Mouse (Mus musculus) cerebellum, adult 2 months (tissue): Measurements from ENCODE around the gene Ppm1n. TPM values are rescaled to one million over a fixed set of nuclear protein-coding genes. Genes with fewer than 3 reads are reported as not detected.

Source experiments
- DNase-seq, 2 experiments: peaks; one replicate each; pipeline ENCODE4 v3.0.0; 2021
- H3K27ac ChIP-seq: fragments of 200-500 bp; 2 replicates; pipeline ENCODE4 v1.5.1; 2012; ENCODE audit warnings: low read length, control low read depth, inconsistent platforms; ENCODE audit not compliant: insufficient read depth
- H3K27me3 ChIP-seq: fragments of 200-500 bp; 2 replicates; pipeline ENCODE4 v1.6.1; 2012; ENCODE audit warnings: inconsistent platforms, mild to moderate bottlenecking, low read length, moderate library complexity; ENCODE audit not compliant: control insufficient read depth, insufficient read depth
- H3K4me1 ChIP-seq: fragments of 200-500 bp; 2 replicates; pipeline ENCODE4 v1.6.1; 2011; ENCODE audit warnings: low read length; ENCODE audit not compliant: control insufficient read depth, insufficient read depth
- H3K4me3 ChIP-seq: fragments of 200-500 bp; replicated peaks from 2 replicates; pipeline ENCODE3; 2011; ENCODE audit warnings: mild to moderate bottlenecking, low read depth, low read length, control low read depth; ENCODE audit not compliant: insufficient read depth
- CTCF ChIP-seq: fragments of 200-500 bp; IDR thresholded peaks from 2 replicates; pipeline ENCODE4 v1.5.1; 2011; ENCODE audit warnings: low read depth, mild to moderate bottlenecking, control low read depth, low read length, moderate library complexity, borderline replicate concordance; ENCODE audit not compliant: insufficient read depth
- POLR2A ChIP-seq: fragments of 200-500 bp; IDR thresholded peaks from 2 replicates; pipeline ENCODE4 v1.6.1; 2011; ENCODE audit warnings: low read length, control low read depth, borderline replicate concordance; ENCODE audit not compliant: insufficient read depth
- WGBS: fragments of 180-500 bp; shearing (Covaris S2); methylation state at CpG from one replicate; pipeline ENCODE4 v1.1.7; 2018; 5-methylcytosine and 5-hydroxymethylcytosine counted together
- polyA plus RNA-seq: library from polyadenylated mRNA; depleted of rRNA; stranded (reverse); fragments of >200 nt; gene quantifications from 2 replicates; pipeline ENCODE4 v1.2.3, GENCODE M21; 2012

Ppm1n gene
- polyA plus RNA-seq, 1 experiment: 1.1 TPM

- TF ChIP-seq POLR2A: no peak
- TF ChIP-seq CTCF: no peak
- DNase-seq: no peak
- H3K4me3 ChIP-seq: no peak overlapping the region
- no peak overlapping the region for H3K27ac ChIP-seq
- 98% methylated on average over 2 of the region's 2 CpGs for WGBS
- peaks cover 19% of the 10 kb centered on the region for H3K4me1 ChIP-seq
- no peaks in the 10 kb centered on the region for H3K27me3 ChIP-seq
These were observed 32.4 kb downstream of the Ppm1n start for GRCm38 (mm10) chr7:19247511-19247910.

- 100% methylated on average over 1 of the region's 1 CpGs for WGBS
- no peak overlapping the region for H3K4me3 ChIP-seq
- H3K4me1 ChIP-seq: peaks cover 19% of the 10 kb centered on the region
- H3K27ac ChIP-seq: no peak overlapping the region
- DNase-seq: no peak
- no peaks in the 10 kb centered on the region for H3K27me3 ChIP-seq
- TF ChIP-seq POLR2A (no peak), CTCF (no peak)
These were observed 33.0 kb downstream of the Ppm1n start for GRCm38 (mm10) chr7:19246855-19247254.

- 44% methylated on average over 3 of the region's 3 CpGs for WGBS
- Histone ChIP-seq H3K27ac (no peak overlapping the region), H3K4me3 (no peak overlapping the region), H3K4me1 (peaks cover 27% of the 10 kb centered on the region), H3K27me3 (no peaks in the 10 kb centered on the region)
- TF ChIP-seq CTCF: no peak
- TF ChIP-seq POLR2A: no peak
- DNase-seq: no peak
These were observed 34.8 kb downstream of the Ppm1n start for GRCm38 (mm10) chr7:19245083-19245482.

- TF ChIP-seq CTCF (no peak), POLR2A (no peak)
- peak in 1 of 2 experiments; percentile 54 for DNase-seq
These were observed 36.0 kb downstream of the Ppm1n start for GRCm38 (mm10) chr7:19243858-19244257.

GRCm38 (mm10) chr7:19242005-19242404 is 37.9 kb downstream of the Ppm1n start:
- WGBS: 92% methylated on average over 1 of the region's 1 CpGs
- no peaks in the 10 kb centered on the region for H3K27me3 ChIP-seq
- TF ChIP-seq CTCF (no peak), POLR2A (no peak)
- H3K27ac ChIP-seq: no peak overlapping the region
- no peak for DNase-seq
- peaks cover 27% of the 10 kb centered on the region for H3K4me1 ChIP-seq
- H3K4me3 ChIP-seq: no peak overlapping the region

More at GRCm38 (mm10) chr7:19243858-19244257, 36.0 kb downstream of the Ppm1n start:
- Histone ChIP-seq H3K4me1 (peaks cover 27% of the 10 kb centered on the region), H3K27me3 (no peaks in the 10 kb centered on the region), H3K4me3 (no peak overlapping the region), H3K27ac (peak overlapping the region; percentile 44; the same call in 1 of the 2 replicates)
- WGBS: 3% methylated on average over 5 of the region's 5 CpGs

- TF ChIP-seq CTCF: no peak
- TF ChIP-seq POLR2A: no peak
- DNase-seq: peak; percentile 46 to 65
- H3K4me1 ChIP-seq: peaks cover 31% of the 10 kb centered on the region
These were observed 38.9 kb downstream of the Ppm1n start for GRCm38 (mm10) chr7:19240905-19241463.

GRCm38 (mm10) chr7:19239986-19240385 is 39.9 kb downstream of the Ppm1n start:
- Histone ChIP-seq H3K4me1 (peaks cover 32% of the 10 kb centered on the region), H3K27ac (no peak overlapping the region), H3K4me3 (no peak overlapping the region), H3K27me3 (no peaks in the 10 kb centered on the region)
- DNase-seq: no peak
- TF ChIP-seq POLR2A (no peak), CTCF (no peak)
- 60% methylated on average over 4 of the region's 4 CpGs for WGBS

More at GRCm38 (mm10) chr7:19240905-19241463, 38.9 kb downstream of the Ppm1n start:
- WGBS: 16% methylated on average over 8 of the region's 8 CpGs
- Histone ChIP-seq H3K27ac (peak overlapping the region; percentile 37), H3K27me3 (no peaks in the 10 kb centered on the region), H3K4me3 (no peak overlapping the region)

GRCm38 (mm10) chr7:19239423-19239822 is 40.4 kb downstream of the Ppm1n start:
- peak; percentile 85 to 93 for DNase-seq
- Histone ChIP-seq H3K4me3 (no peak overlapping the region), H3K27ac (no peak overlapping the region), H3K27me3 (no peaks in the 10 kb centered on the region), H3K4me1 (peaks cover 26% of the 10 kb centered on the region)
- TF ChIP-seq CTCF: peak; percentile 98
- TF ChIP-seq POLR2A: no peak
- WGBS: 0% methylated on average over 1 of the region's 1 CpGs
